In genomic region chr4:139819411-139820030, GRCm38 (mm10) we compare ENCODE assay signal across 19 mouse cellular contexts. TPM values are rescaled to one million over a fixed set of nuclear protein-coding genes. Genes with fewer than 3 reads are reported as not detected.
DNase-seq lines count a peak whose midpoint lies in the region; ATAC-seq lines count a peak whose summit lies in the region.
"Had no signal": no experiment of that assay in that cellular context is flagged by ENCODE, and none has a peak within 500 bp of the region (broad histone marks: within the 10 kb centered on the region; RNA-seq: fewer than 3 reads in every experiment).

No protein-coding gene starts in this region.

- H3K4me2 ChIP-seq in neural tube, embryonic 11.5 days (ENCODE audit: low read depth), result peak overlapping the region; percentile 22; the same call in 1 of the 2 replicates
- H3K4me2 ChIP-seq in neural tube, embryonic 15.5 days, result no peak overlapping the region
- H3K4me2 ChIP-seq: heart, embryonic 15.5 days; limb, embryonic 13.5 days had no signal

- ATAC-seq in CD4-positive, CD25-positive, alpha-beta regulatory T cell, adult 4 months, result no peak
- no peak for ATAC-seq in neural tube, embryonic 11.5 days (ENCODE audit: insufficient read depth, low FRiP score, low TSS enrichment)
- no peak for ATAC-seq in neural tube, embryonic 15.5 days (ENCODE audit: low FRiP score)
- ATAC-seq: activated CD4-positive, CD25-positive, alpha-beta regulatory T cell, adult 4 months had no signal

- peak overlapping the region; percentile 22 for H3K9ac ChIP-seq in neural tube, embryonic 11.5 days (ENCODE audit: low read length)
- no peak overlapping the region for H3K9ac ChIP-seq in neural tube, embryonic 15.5 days (replicated peaks)
- H3K9ac ChIP-seq: heart, embryonic 15.5 days; limb, embryonic 13.5 days; liver, embryonic 14.5 days had no signal

- WGBS in neural tube, embryonic 11.5 days, result 1% methylated on average over 9 of the region's 9 CpGs
- WGBS in neural tube, embryonic 15.5 days, result 11% methylated on average over 9 of the region's 9 CpGs

- no peak overlapping the region for H3K27ac ChIP-seq in neural tube, embryonic 11.5 days (ENCODE audit: low read depth, low read length)
- H3K27ac ChIP-seq in neural tube, embryonic 15.5 days (replicated peaks), result no peak overlapping the region
- H3K27ac ChIP-seq: heart, embryonic 15.5 days; limb, embryonic 13.5 days; liver, embryonic 14.5 days had no signal

- H3K9me3 ChIP-seq in neural tube, embryonic 11.5 days (ENCODE audit: control insufficient read depth, low read length), result no peaks in the 10 kb centered on the region
- no peaks in the 10 kb centered on the region for H3K9me3 ChIP-seq in neural tube, embryonic 15.5 days (replicated peaks)
- H3K9me3 ChIP-seq: heart, embryonic 15.5 days; limb, embryonic 13.5 days had no signal

- DNase-seq in CD4-positive, CD25-positive, alpha-beta regulatory T cell, adult 2 months (ENCODE audit: low read depth, low spot score), result peak; percentile 52
- no peak for DNase-seq in neural tube, embryonic 11.5 days (ENCODE audit: low spot score)
- peak; percentile 47 to 69 for DNase-seq in thymus, adult 18-20 months
- DNase-seq in ovary, postnatal 14 days (ENCODE audit: low spot score), result no peak
- no peak for DNase-seq in testis, postnatal 10 days (ENCODE audit: low spot score)
- no peak for DNase-seq in c-Kit-positive CD71-positive TER-119-positive erythroid progenitor cells, embryonic 14.5 days (ENCODE audit: low spot score)
- DNase-seq: cerebellum, postnatal 14 days; gastrocnemius, postnatal 10 days; heart, adult 18-20 months; right cerebral cortex, postnatal 4 days had no signal

- no peak overlapping the region for H3K4me3 ChIP-seq in neural tube, embryonic 11.5 days (ENCODE audit: low read depth, low read length)
- H3K4me3 ChIP-seq in neural tube, embryonic 15.5 days (replicated peaks), result no peak overlapping the region
- H3K4me3 ChIP-seq: heart, embryonic 15.5 days; limb, embryonic 13.5 days had no signal

- peaks cover 48% of the 10 kb centered on the region for H3K4me1 ChIP-seq in neural tube, embryonic 11.5 days (ENCODE audit: control insufficient read depth, insufficient read depth, low read length)
- H3K4me1 ChIP-seq in neural tube, embryonic 15.5 days, result peaks cover 34% of the 10 kb centered on the region

- no peaks in the 10 kb centered on the region for H3K36me3 ChIP-seq in neural tube, embryonic 11.5 days (ENCODE audit: control insufficient read depth, insufficient read depth, low read length)
- H3K36me3 ChIP-seq in neural tube, embryonic 15.5 days, result no peaks in the 10 kb centered on the region
- H3K36me3 ChIP-seq: heart, embryonic 15.5 days; limb, embryonic 13.5 days had no signal

- peaks cover 61% of the 10 kb centered on the region for H3K27me3 ChIP-seq in neural tube, embryonic 11.5 days (ENCODE audit: control insufficient read depth, insufficient read depth, low read length)
- H3K27me3 ChIP-seq in neural tube, embryonic 15.5 days (replicated peaks), result peaks cover 83% of the 10 kb centered on the region

RNA-seq across cellular contexts. Expression of gene Pax7, which starts 13.8 kb away (rescaled TPM):
- not detected for polyA plus RNA-seq in CD4-positive, CD25-positive, alpha-beta regulatory T cell, adult 4 months (2017; shearing (Covaris generic))
- 3.4 and 3.8 TPM in 2 replicates for polyA plus RNA-seq in neural tube, embryonic 11.5 days (2014; fragmentation: Nextera tagmentation; extraction: Ambion mirVana)
- polyA plus RNA-seq in neural tube, embryonic 15.5 days (2015; fragmentation: Nextera tagmentation; extraction: Ambion mirVana), result 0.14 and 0.17 TPM in 2 replicates
- polyA plus RNA-seq: activated CD4-positive, CD25-positive, alpha-beta regulatory T cell, adult 4 months; heart, embryonic 15.5 days; intestine, embryonic 14.5 days; kidney, embryonic 14.5 days; large intestine, adult 2 months; liver, embryonic 14.5 days had no signal

Comparison
In these comparisons a context has a peak if more than half of its experiments do, and no peak if none do; other contexts are left out.
1. DNase-seq: peak in CD4-positive, CD25-positive, alpha-beta regulatory T cell, adult 2 months (single experiment) and thymus, adult 18-20 months (2 of 2); none in neural tube, embryonic 11.5 days (single experiment), ovary, postnatal 14 days (single experiment), testis, postnatal 10 days (single experiment) and c-Kit-positive CD71-positive TER-119-positive erythroid progenitor cells, embryonic 14.5 days (single experiment).